Mouse (Mus musculus): ENCODE results near the gene Ces3b. TPM values are rescaled to one million over a fixed set of nuclear protein-coding genes. Genes with fewer than 3 reads are reported as not detected.

The Ces3b gene
- total and polyA plus RNA-seq, 3 experiments = not detected

GRCm38 (mm10) chr8:105131509-105131908 is 48.0 kb downstream of the Ces3b start, which contains the start of gene Ces4a:
TSS of gene Ces4a (plus strand) at chr8:105131800.
- no peak within 1 kb of the TSS for H3K4me2 ChIP-seq (ENCODE audit: insufficient read depth, low read depth, poor library complexity, severe bottlenecking)
- dilution Hi-C loops (cut with MboI; ENCODE audit: extremely low pct_ligation_motif_present, extremely low pct_unique_long_range_greater_than_20kb, low sequenced_read_pairs) = no loop called here
- in situ Hi-C loops (cut with MboI; ENCODE audit: low pct_ligation_motif_present, low pct_unique_long_range_greater_than_20kb, low sequenced_read_pairs) = no loop called here
- no peak for TF ChIP-seq CHD1 (IDR thresholded peaks at IDR 0.05; ENCODE audit: low read depth, low read length)
- no peak for TF ChIP-seq MXI1 (IDR thresholded peaks at IDR 0.05; ENCODE audit: low read depth, low read length)
- TF ChIP-seq SMC3 (IDR thresholded peaks at IDR 0.05; ENCODE audit: low read depth, low read length) = no peak
- no peak for TF ChIP-seq GABPA (IDR thresholded peaks at IDR 0.05; ENCODE audit: insufficient replicate concordance, low read depth, low read length)
- TF ChIP-seq EP300 (IDR thresholded peaks at IDR 0.05; ENCODE audit: low read length) = no peak
- TF ChIP-seq MAZ (IDR thresholded peaks at IDR 0.05; ENCODE audit: low read depth, low read length) = no peak
- TF ChIP-seq ELF1 (IDR thresholded peaks at IDR 0.05; ENCODE audit: low read depth, low read length) = no peak
- no peak for TF ChIP-seq SIN3A (IDR thresholded peaks at IDR 0.05; ENCODE audit: low read length)
- TF ChIP-seq ZKSCAN1 (IDR thresholded peaks at IDR 0.05; ENCODE audit: borderline replicate concordance, low read depth, low read length) = no peak
- TF ChIP-seq MYC (IDR thresholded peaks at IDR 0.05; ENCODE audit: low read depth, low read length) = no peak
- H3K36me3 ChIP-seq (replicated peaks in 1 of 2; ENCODE audit: control insufficient read depth in 1 of 2, insufficient read depth in 1 of 2, low read length in 1 of 2) = no peaks in the 10 kb centered on the region
- no peak within 1 kb of the TSS for H3K4me3 ChIP-seq (replicated peaks in 1 of 3; ENCODE audit: low read depth in 2 of 3, low read length in 2 of 3, poor library complexity in 1 of 3)
- H3K4me1 ChIP-seq (ENCODE audit: control insufficient read depth in 1 of 2, insufficient read depth in 2 of 2) = peaks cover 4 to 11% of the 10 kb centered on the region in 2 experiments
- H3K9me3 ChIP-seq (replicated peaks; ENCODE audit: low read length) = no peaks in the 10 kb centered on the region
- no peak for DNase-seq (ENCODE audit: extremely low read depth)
- no peak within 1 kb of the TSS for H3K9ac ChIP-seq (ENCODE audit: insufficient read depth, low read depth)
- H3K79me2 ChIP-seq (replicated peaks; ENCODE audit: control insufficient read depth, extremely low read depth, insufficient read depth, poor library complexity, severe bottlenecking) = no peaks in the 10 kb centered on the region
- H3K27me3 ChIP-seq (replicated peaks) = peaks cover 4% of the 10 kb centered on the region
- no peak within 1 kb of the TSS for H3K27ac ChIP-seq (ENCODE audit: insufficient read depth, low read depth)

DNA sequence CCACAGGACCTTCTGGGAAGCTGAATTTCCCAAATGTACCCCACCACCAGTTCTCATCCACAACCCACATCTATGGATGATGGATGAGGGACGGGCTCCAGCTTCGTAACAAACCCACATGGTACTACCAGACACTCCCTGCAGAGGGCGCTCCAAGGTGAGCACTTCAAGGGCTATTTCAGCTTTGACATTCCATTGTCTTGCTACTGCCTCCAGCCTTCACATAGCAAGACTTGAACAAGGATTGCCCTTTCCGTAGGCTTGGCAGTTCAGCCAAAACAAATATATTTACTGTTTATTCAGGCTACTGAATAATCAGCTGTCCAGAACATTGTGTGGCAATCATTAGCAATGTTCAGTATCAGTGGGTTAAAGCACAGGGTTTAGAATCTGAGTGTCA is 54.9 kb downstream of the Ces3b start:
- Histone ChIP-seq H3K4me2 (ENCODE audit: insufficient read depth, low read depth, poor library complexity, severe bottlenecking) (no peak overlapping the region), H3K27me3 (replicated peaks) (no peaks in the 10 kb centered on the region), H3K4me3 (replicated peaks in 1 of 3; ENCODE audit: low read depth in 2 of 3, low read length in 2 of 3, poor library complexity in 1 of 3) (no peak overlapping the region), H3K4me1 (ENCODE audit: control insufficient read depth in 1 of 2, insufficient read depth in 2 of 2) (no peaks in the 10 kb centered on the region), H3K27ac (ENCODE audit: insufficient read depth, low read depth) (no peak overlapping the region), H3K36me3 (replicated peaks in 1 of 2; ENCODE audit: control insufficient read depth in 1 of 2, insufficient read depth in 1 of 2, low read length in 1 of 2) (no peaks in the 10 kb centered on the region), H3K79me2 (replicated peaks; ENCODE audit: control insufficient read depth, extremely low read depth, insufficient read depth, poor library complexity, severe bottlenecking) (no peaks in the 10 kb centered on the region), H3K9ac (ENCODE audit: insufficient read depth, low read depth) (no peak overlapping the region), H3K9me3 (replicated peaks; ENCODE audit: low read length) (no peaks in the 10 kb centered on the region)
- peak; percentile 52 for DNase-seq (ENCODE audit: extremely low read depth)
- dilution Hi-C loops (cut with MboI; ENCODE audit: extremely low pct_ligation_motif_present, extremely low pct_unique_long_range_greater_than_20kb, low sequenced_read_pairs) = no loop called here
- TF ChIP-seq KAT2A (IDR thresholded peaks at IDR 0.05; ENCODE audit: insufficient replicate concordance, low read length) (no peak), RAD21 (IDR thresholded peaks at IDR 0.05; ENCODE audit: low read depth, low read length) (peak; percentile 65), MYC (IDR thresholded peaks at IDR 0.05; ENCODE audit: low read depth, low read length) (0 out of 2 replicates have a peak, but pooled peaks have one; percentile 56), SIN3A (IDR thresholded peaks at IDR 0.05; ENCODE audit: low read length) (no peak), CTCF (conservative IDR thresholded peaks at IDR 0.05 in 1 of 2, IDR thresholded peaks at IDR 0.05 in 1 of 2; ENCODE audit: low read depth in 2 of 2, low read length in 2 of 2) (peak; percentile 85 to 97), SMC3 (IDR thresholded peaks at IDR 0.05; ENCODE audit: low read depth, low read length) (peak; percentile 72)
- in situ Hi-C loops (cut with MboI; ENCODE audit: low pct_ligation_motif_present, low pct_unique_long_range_greater_than_20kb, low sequenced_read_pairs) = no loop called here

DNA sequence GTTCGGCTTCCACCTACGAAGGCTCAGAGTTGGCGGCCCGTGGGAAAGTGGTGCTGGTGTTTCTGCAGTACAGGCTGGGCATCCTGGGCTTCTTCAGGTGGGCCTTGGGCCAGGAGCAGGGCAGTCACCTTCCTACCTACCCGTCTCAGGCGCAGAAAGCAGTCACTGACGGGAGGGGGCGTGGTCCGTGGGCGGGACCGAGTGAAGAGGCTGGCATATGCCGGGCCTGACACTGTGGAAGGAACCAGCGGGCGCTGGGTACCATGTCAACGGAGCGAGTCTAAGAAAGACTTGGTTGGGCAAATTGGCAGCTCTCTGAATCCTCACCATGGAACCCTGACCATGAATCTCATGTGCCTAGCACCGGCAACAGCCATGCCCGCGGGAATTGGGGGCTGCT is 58.8 kb downstream of the Ces3b start:
- peak overlapping the region; percentile 9; the same call in 1 of the 2 replicates for H3K4me2 ChIP-seq (ENCODE audit: insufficient read depth, low read depth, poor library complexity, severe bottlenecking)
- TF ChIP-seq ETS1 (conservative IDR thresholded peaks at IDR 0.05; ENCODE audit: low read depth, low read length) (no peak), MAX (IDR thresholded peaks at IDR 0.05; ENCODE audit: low read length) (no peak), NRF1 (IDR thresholded peaks at IDR 0.05; ENCODE audit: low read depth, low read length) (no peak), RAD21 (IDR thresholded peaks at IDR 0.05; ENCODE audit: low read depth, low read length) (no peak), EP300 (IDR thresholded peaks at IDR 0.05; ENCODE audit: low read length) (no peak), SIN3A (IDR thresholded peaks at IDR 0.05; ENCODE audit: low read length) (no peak), MAFK (IDR thresholded peaks at IDR 0.05; ENCODE audit: insufficient replicate concordance, low read length) (no peak), CHD1 (IDR thresholded peaks at IDR 0.05; ENCODE audit: low read depth, low read length) (no peak), TCF12 (IDR thresholded peaks at IDR 0.05; ENCODE audit: low read depth, low read length) (no peak), NELFE (IDR thresholded peaks at IDR 0.05; ENCODE audit: low read depth, low read length) (no peak)
- H3K9me3 ChIP-seq (replicated peaks; ENCODE audit: low read length) = no peaks in the 10 kb centered on the region
- dilution Hi-C loops (cut with MboI; ENCODE audit: extremely low pct_ligation_motif_present, extremely low pct_unique_long_range_greater_than_20kb, low sequenced_read_pairs) (no loop called here), in situ Hi-C loops (cut with MboI; ENCODE audit: low pct_ligation_motif_present, low pct_unique_long_range_greater_than_20kb, low sequenced_read_pairs) (no loop called here)
- H3K4me3 ChIP-seq (replicated peaks in 1 of 3; ENCODE audit: low read depth in 2 of 3, low read length in 2 of 3, poor library complexity in 1 of 3) = no peak overlapping the region
- no peaks in the 10 kb centered on the region for H3K36me3 ChIP-seq (replicated peaks in 1 of 2; ENCODE audit: control insufficient read depth in 1 of 2, insufficient read depth in 1 of 2, low read length in 1 of 2)
- H3K27me3 ChIP-seq (replicated peaks) = no peaks in the 10 kb centered on the region
- no peak overlapping the region for H3K9ac ChIP-seq (ENCODE audit: insufficient read depth, low read depth)
- H3K4me1 ChIP-seq (ENCODE audit: control insufficient read depth in 1 of 2, insufficient read depth in 2 of 2) = 0 out of 4 replicates have a peak, but pooled peaks cover 0 to 3% of the 10 kb centered on the region in 2 experiments
- H3K27ac ChIP-seq (ENCODE audit: insufficient read depth, low read depth) = no peak overlapping the region
- no peak for DNase-seq (ENCODE audit: extremely low read depth)
- H3K79me2 ChIP-seq (replicated peaks; ENCODE audit: control insufficient read depth, extremely low read depth, insufficient read depth, poor library complexity, severe bottlenecking) = no peaks in the 10 kb centered on the region

Measured in CH12.LX (cell line).